In the genomic region with DNA sequence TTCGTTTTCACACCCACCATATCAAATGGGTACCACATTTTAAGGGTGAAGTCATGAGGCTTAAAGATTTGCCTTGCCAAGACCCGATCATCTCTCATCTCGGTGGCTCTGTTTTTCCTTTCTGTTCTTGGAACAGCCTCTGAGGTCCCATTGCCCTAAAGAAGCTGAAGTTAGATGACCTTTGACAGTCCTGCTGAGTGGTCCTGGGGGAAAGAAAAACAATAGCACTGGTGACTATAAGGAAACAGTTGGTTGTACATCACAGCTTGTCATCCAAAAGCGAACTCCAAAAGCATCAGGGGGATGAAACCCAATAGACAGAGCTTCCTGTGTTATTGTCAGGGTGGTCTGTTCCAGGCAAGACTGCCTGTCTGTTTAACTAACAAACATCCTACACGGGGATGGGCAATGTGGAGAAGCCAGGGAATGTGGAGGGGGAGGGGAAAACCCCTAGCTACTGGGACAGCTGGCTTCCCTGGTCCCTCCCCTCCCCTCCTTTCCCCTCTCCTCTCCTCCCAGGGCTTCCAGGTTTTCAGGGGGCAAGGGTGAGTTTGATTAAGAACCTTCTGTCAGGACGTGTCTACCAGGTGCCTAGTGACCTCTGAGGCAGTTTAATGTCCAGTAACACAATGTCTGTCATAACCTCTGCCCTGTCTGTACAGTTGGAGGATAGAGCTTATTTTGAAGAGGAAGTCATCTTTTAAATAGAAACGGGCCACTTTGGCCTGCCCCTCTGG, we compare ENCODE assay signal across 11 mouse cellular contexts. TPM values are rescaled to one million over a fixed set of nuclear protein-coding genes. Genes with fewer than 3 reads are reported as not detected.
DNase-seq lines count a peak whose midpoint lies in the region; ATAC-seq and TF ChIP-seq lines count a peak whose summit lies in the region.
"Had no signal": no experiment of that assay in that cellular context is flagged by ENCODE, and none has a peak within 500 bp of the region (broad histone marks: within the 10 kb centered on the region; RNA-seq: fewer than 3 reads in every experiment).

No protein-coding gene starts in this region.

- no peaks in the 10 kb centered on the region for H3K27me3 ChIP-seq in liver, embryonic 15.5 days
- H3K27me3 ChIP-seq: midbrain, embryonic 12.5 days had no signal

- no peak for TF ChIP-seq CTCF in brain, embryonic 14.5 days (IDR thresholded peaks at IDR 0.05; ENCODE audit: borderline replicate concordance, extremely low read depth, insufficient read depth, insufficient read length)

- no peak overlapping the region for H3K27ac ChIP-seq in liver, embryonic 15.5 days (replicated peaks)
- H3K27ac ChIP-seq: layer of hippocampus, adult 2 months; midbrain, embryonic 12.5 days had no signal

- H3K9ac ChIP-seq in liver, embryonic 15.5 days = no peak overlapping the region
- H3K9ac ChIP-seq: midbrain, embryonic 12.5 days had no signal

- H3K9me3 ChIP-seq in liver, embryonic 15.5 days (replicated peaks) = no peaks in the 10 kb centered on the region
- H3K9me3 ChIP-seq: midbrain, embryonic 12.5 days had no signal

- TF ChIP-seq POLR2A in brain, embryonic 14.5 days (IDR thresholded peaks at IDR 0.05; ENCODE audit: borderline replicate concordance, extremely low read depth, insufficient read depth, insufficient read length, poor library complexity, severe bottlenecking) = no peak

- H3K36me3 ChIP-seq in liver, embryonic 15.5 days (replicated peaks) = no peaks in the 10 kb centered on the region
- H3K36me3 ChIP-seq: midbrain, embryonic 12.5 days had no signal

- no peaks in the 10 kb centered on the region for H3K4me1 ChIP-seq in liver, embryonic 15.5 days (replicated peaks)

- no peak overlapping the region for H3K4me3 ChIP-seq in liver, embryonic 15.5 days (replicated peaks)
- H3K4me3 ChIP-seq: layer of hippocampus, adult 2 months; midbrain, embryonic 12.5 days had no signal

- peak; percentile 44 for ATAC-seq in liver, embryonic 15.5 days (ENCODE audit: insufficient read depth)
- no peak for ATAC-seq in granulocyte monocyte progenitor cell, adult 5-6 weeks (replicated peaks; ENCODE audit: poor library complexity, severe bottlenecking)
- ATAC-seq: forebrain, embryonic 16.5 days had no signal

- H3K4me2 ChIP-seq in liver, embryonic 15.5 days = no peak overlapping the region
- H3K4me2 ChIP-seq: midbrain, embryonic 12.5 days had no signal

- 26% methylated on average over 7 of the region's 7 CpGs for WGBS in liver, embryonic 15.5 days (ENCODE audit: insufficient replicate concordance)

- DNase-seq in adrenal gland, postnatal 14 days = peak; percentile 58
- peak; percentile 12 for DNase-seq in brain, embryonic 14.5 days (ENCODE audit: low read depth)
- DNase-seq in kidney, adult 11 months = peak; percentile 48
- DNase-seq in urinary bladder, postnatal 25 days (ENCODE audit: low spot score) = no peak
- no peak for DNase-seq in right cerebral cortex, postnatal 36 days (ENCODE audit: low spot score in 2 of 2)
- DNase-seq: right cerebral cortex, postnatal 14 days had no signal

RNA-seq across cellular contexts. Expression of gene Aplnr, which starts 27.5 kb away (rescaled TPM):
- 96.2 and 97.3 TPM in 2 replicates for total RNA-seq in adrenal gland, postnatal 14 days (2021)
- polyA plus RNA-seq in brain, embryonic 14.5 days (2012; rRNA removed) = 17.7 and 24.8 TPM in 2 replicates
- polyA plus RNA-seq in liver, embryonic 15.5 days (2015; fragmentation: Nextera tagmentation; extraction: Ambion mirVana) = 1.6 and 1.8 TPM in 2 replicates
- total RNA-seq in granulocyte monocyte progenitor cell, adult 5-6 weeks (2014; fragmentation: Nextera tagmentation) = 0.41 TPM in 1 of 2 replicates, not detected in the other
- not detected in 2 replicates for total RNA-seq in granulocyte monocyte progenitor cell, adult 5-6 weeks (2017)

RNA-seq across cellular contexts. Expression of gene Lrrc55, which starts 33.5 kb away (rescaled TPM):
- total RNA-seq in adrenal gland, postnatal 14 days (2021) = 17.5 and 21.2 TPM in 2 replicates
- 16.6 and 20.2 TPM in 2 replicates for polyA plus RNA-seq in brain, embryonic 14.5 days (2012; rRNA removed)
- polyA plus RNA-seq in liver, embryonic 15.5 days (2015; fragmentation: Nextera tagmentation; extraction: Ambion mirVana) = 0.07 TPM in 2 replicates
- total RNA-seq in granulocyte monocyte progenitor cell, adult 5-6 weeks (2014; fragmentation: Nextera tagmentation) = not detected in 2 replicates
- total RNA-seq in granulocyte monocyte progenitor cell, adult 5-6 weeks (2017) = not detected in 2 replicates

Comparison
In these comparisons a context has a peak if more than half of its experiments do, and no peak if none do; other contexts are left out.
1. DNase-seq: peak in adrenal gland, postnatal 14 days (single experiment), brain, embryonic 14.5 days (single experiment) and kidney, adult 11 months (single experiment); none in urinary bladder, postnatal 25 days (single experiment) and right cerebral cortex, postnatal 36 days (0 of 2).
2. RNA of gene Aplnr, which starts 27.5 kb away (total RNA-seq): 96.2 to 97.3 TPM in adrenal gland, postnatal 14 days; 0.41 TPM in granulocyte monocyte progenitor cell, adult 5-6 weeks; every median in the first group is over 10 times any median in the second.
3. RNA of gene Lrrc55, which starts 33.5 kb away (total RNA-seq): 17.5 to 21.2 TPM in adrenal gland, postnatal 14 days; not detected in granulocyte monocyte progenitor cell, adult 5-6 weeks; every median in the first group is over 10 times any median in the second.